Mouse (Mus musculus) frontal cortex, postnatal 14 days (tissue): ENCODE results near the gene Rergl.

Source experiments
- DNase-seq, 2 experiments: peaks; one replicate each; pipeline ENCODE4 v3.0.0; 2022; ENCODE audit warnings: low spot score in 2 of 2

Gene Rergl

DNA sequence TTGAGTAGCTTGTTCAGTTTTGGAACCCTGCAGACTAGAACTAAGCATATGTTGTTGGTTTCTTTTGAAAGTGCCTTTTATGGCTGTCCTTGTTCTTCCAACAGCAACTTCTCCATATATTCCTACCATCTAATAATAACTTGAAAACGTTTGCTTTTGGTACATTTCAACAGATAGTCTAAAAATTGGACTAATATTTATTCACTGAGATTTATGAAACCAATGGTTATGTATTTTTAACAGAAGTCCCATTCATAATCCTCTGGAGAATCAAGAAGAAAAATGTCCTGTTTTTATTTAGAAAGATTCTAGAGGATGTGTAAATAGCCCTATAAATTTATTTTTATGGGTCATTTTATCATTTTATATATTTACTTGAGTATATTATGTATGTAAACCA lies at the start of gene Rergl:
TSS of gene Rergl (minus strand) at position 101 of the 400 bp plus-strand sequence.
- DNase-seq, result no peak

GRCm38 (mm10) chr6:139538469-139538868 lies 36.7 kb upstream of the Rergl start:
- no peak for DNase-seq

GRCm38 (mm10) chr6:139525406-139525805 lies 23.6 kb upstream of the Rergl start:
- no peak for DNase-seq

DNA sequence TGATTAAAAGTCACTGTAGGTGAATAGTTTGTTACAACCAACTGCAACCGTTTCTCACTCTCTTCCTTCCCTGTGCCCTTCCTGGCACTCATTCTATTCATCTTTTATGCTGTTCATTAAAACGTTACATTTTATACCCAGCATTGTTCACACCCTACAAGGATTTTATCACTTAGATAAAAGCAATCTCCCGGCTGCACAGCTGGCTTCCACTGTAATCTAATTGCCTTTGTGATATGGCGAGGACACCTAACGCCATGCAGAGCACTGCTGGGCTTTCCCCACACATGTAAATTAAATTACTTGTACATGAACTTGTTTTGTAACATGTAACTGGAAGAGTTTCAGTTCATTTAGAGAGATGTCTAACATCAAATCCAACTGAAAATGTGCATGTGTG lies 22.5 kb upstream of the Rergl start:
- DNase-seq, result no peak

GRCm38 (mm10) chr6:139514938-139515510 lies 13.2 kb upstream of the Rergl start:
- DNase-seq, result no peak

- DNase-seq, result no peak
These were observed 22.0 kb downstream of the Rergl start for GRCm38 (mm10) chr6:139479730-139480129.

DNA sequence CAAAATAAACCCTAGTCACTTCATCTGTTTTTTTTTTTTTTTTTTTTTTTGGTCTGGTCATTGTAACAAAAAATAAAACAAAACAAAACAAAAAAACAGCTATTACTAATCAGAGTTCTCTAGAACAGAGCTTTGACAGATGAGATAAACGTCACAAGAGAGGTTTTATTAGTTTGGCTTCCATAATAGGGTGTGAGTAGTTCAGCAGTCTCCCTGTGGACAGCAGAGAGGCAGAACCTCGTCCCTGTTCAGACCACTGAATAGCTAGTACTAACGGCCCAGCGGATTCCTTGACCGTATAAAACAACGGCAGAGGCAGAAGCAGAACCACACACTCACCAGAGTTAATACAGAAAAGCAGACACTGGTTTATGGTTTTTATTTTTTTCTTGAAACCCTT lies 36.8 kb downstream of the Rergl start:
- DNase-seq, result no peak

DNA sequence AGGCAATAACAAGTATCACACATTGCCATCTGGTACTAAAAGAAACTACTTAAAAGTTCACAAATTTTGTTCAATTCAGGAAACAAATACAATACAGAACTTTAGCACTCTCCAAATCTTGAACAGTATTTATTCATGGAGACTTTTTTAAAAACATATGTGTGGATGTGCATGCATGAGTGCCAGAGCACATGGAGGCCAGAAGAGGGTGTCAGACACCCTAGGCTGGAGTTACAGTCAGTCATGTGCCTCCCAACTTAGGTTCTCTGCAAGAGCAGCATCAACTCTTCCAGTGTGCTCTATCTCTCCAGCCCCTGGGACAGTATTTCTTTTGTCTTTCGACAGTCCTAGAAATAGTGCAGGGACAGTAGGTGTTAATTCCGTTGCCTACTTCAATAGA lies 37.5 kb downstream of the Rergl start:
- DNase-seq, result no peak

GRCm38 (mm10) chr6:139461094-139461493 lies 40.7 kb downstream of the Rergl start:
- no peak for DNase-seq

DNA sequence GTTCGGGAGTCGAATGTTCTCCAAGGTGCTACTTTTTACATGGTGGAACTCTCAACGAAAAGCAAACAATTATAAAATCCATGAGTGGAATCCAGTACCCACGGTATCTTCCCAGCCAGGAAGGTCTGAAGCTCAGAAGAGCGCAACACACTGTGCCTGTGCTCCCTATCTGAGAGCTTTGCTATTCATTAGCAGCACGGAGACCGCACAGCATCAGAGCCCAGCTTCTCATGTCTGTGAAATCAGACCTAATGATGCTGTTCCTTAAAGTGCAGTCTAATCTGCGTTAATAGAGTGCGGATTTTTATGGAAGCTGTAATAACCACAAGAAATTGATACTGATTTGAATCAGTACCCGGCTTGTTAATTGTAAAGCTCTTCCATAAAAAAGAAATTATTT lies 41.3 kb downstream of the Rergl start:
- no peak for DNase-seq

GRCm38 (mm10) chr6:139443999-139444398 lies 57.8 kb downstream of the Rergl start:
- DNase-seq, result no peak
